Mouse (Mus musculus): Measurements from ENCODE around the gene Bola1.
"Not testable (repeated sequence)": the region's sequence is repeated elsewhere in the genome, so short reads cannot be mapped to it uniquely, and the experiment has no call there.

The Bola1 gene

GRCm38 (mm10) chr3:96180727-96181477 is 38.6 kb downstream of the Bola1 start, which contains the start of gene Sv2a:
Gene Sv2a (plus strand): TSS chr3:96181151.
- peak in 1 of 2 experiments; percentile 63 for DNase-seq (ENCODE audit: low spot score in 2 of 2)

GRCm38 (mm10) chr3:96179531-96179930 is 40.0 kb downstream of the Bola1 start:
- DNase-seq (ENCODE audit: low spot score in 2 of 2): no peak

- DNase-seq (ENCODE audit: low spot score in 2 of 2): no peak
Measured at GRCm38 (mm10) chr3:96178902-96179301, 40.6 kb downstream of the Bola1 start.

GRCm38 (mm10) chr3:96178427-96178826 is 41.1 kb downstream of the Bola1 start:
- no peak for DNase-seq (ENCODE audit: low spot score in 2 of 2)

- DNase-seq (ENCODE audit: low spot score in 2 of 2): no peak
Measured at GRCm38 (mm10) chr3:96175251-96175650, 44.3 kb downstream of the Bola1 start.

GRCm38 (mm10) chr3:96174042-96174441 is 45.5 kb downstream of the Bola1 start:
- DNase-seq (ENCODE audit: low spot score in 2 of 2): not testable (repeated sequence)

GRCm38 (mm10) chr3:96173185-96173584 is 46.3 kb downstream of the Bola1 start:
- no peak for DNase-seq (ENCODE audit: low spot score in 2 of 2)

- peak; percentile 75 to 82 for DNase-seq (ENCODE audit: low spot score in 2 of 2)
Measured at GRCm38 (mm10) chr3:96172197-96173178, 47.0 kb downstream of the Bola1 start, which contains the start of gene Sf3b4. Gene Sf3b4 (plus strand): TSS chr3:96172332.

- DNase-seq (ENCODE audit: low spot score in 2 of 2): no peak
Measured at GRCm38 (mm10) chr3:96171583-96172196, 47.8 kb downstream of the Bola1 start.

- DNase-seq (ENCODE audit: low spot score in 2 of 2): no peak
Measured at GRCm38 (mm10) chr3:96170976-96171545, 48.4 kb downstream of the Bola1 start.

- DNase-seq (ENCODE audit: low spot score in 2 of 2): no peak
Measured at GRCm38 (mm10) chr3:96170276-96170675, 49.2 kb downstream of the Bola1 start.

- no peak for DNase-seq (ENCODE audit: low spot score in 2 of 2)
Measured at GRCm38 (mm10) chr3:96168466-96169158, 50.9 kb downstream of the Bola1 start.

GRCm38 (mm10) chr3:96163040-96163439 is 56.5 kb downstream of the Bola1 start:
- no peak for DNase-seq (ENCODE audit: low spot score in 2 of 2)

- no peak for DNase-seq (ENCODE audit: low spot score in 2 of 2)
Measured at GRCm38 (mm10) chr3:96161869-96162840, 57.4 kb downstream of the Bola1 start, which contains the start of gene Mtmr11. Gene Mtmr11 (plus strand): TSS chr3:96162004.

- DNase-seq (ENCODE audit: low spot score in 2 of 2): peak; percentile 52 to 63
Measured at GRCm38 (mm10) chr3:96160803-96161516, 58.5 kb downstream of the Bola1 start.

GRCm38 (mm10) chr3:96160222-96160802 is 59.2 kb downstream of the Bola1 start:
- peak in 1 of 2 experiments; percentile 69 for DNase-seq (ENCODE audit: low spot score in 2 of 2)

- no peak for DNase-seq (ENCODE audit: low spot score in 2 of 2)
Measured at GRCm38 (mm10) chr3:96159820-96160219, 59.7 kb downstream of the Bola1 start.

- no peak for DNase-seq (ENCODE audit: low spot score in 2 of 2)
Measured at GRCm38 (mm10) chr3:96155501-96155900, 64.0 kb downstream of the Bola1 start.

GRCm38 (mm10) chr3:96152611-96153010 is 66.9 kb downstream of the Bola1 start:
- peak in 1 of 2 experiments; percentile 53 for DNase-seq (ENCODE audit: low spot score in 2 of 2)

Data from right cerebral cortex, postnatal 36 days (tissue).